Mouse (Mus musculus) MEL (cell line): ENCODE results near the gene Clec1a.

ENCODE experiments used
- CHD2 ChIP-seq: IDR thresholded peaks from 2 replicates; pipeline ENCODE4 v1.6.1; 2011; ENCODE audit warnings: low read length, improper control_type of control experiment
- CTCF ChIP-seq, 3 experiments: IDR thresholded peaks in 2 of 3; conservative IDR thresholded peaks in 1 of 3; 2 replicates each; pipeline ENCODE4 v1.5.1; 2011 to 2012; ENCODE audit warnings: low read length in 3 of 3, low read depth in 2 of 3, mild to moderate bottlenecking in 2 of 3, improper control_type of control experiment in 1 of 3, inconsistent platforms in 1 of 3, mixed read lengths in 1 of 3, moderate library complexity in 1 of 3; ENCODE audit not compliant: control insufficient read depth in 1 of 3, insufficient read depth in 1 of 3, poor library complexity in 1 of 3, severe bottlenecking in 1 of 3
- EP300 ChIP-seq, 2 experiments: IDR thresholded peaks; 2 replicates each; pipeline ENCODE4 v1.6.1; 2011; ENCODE audit warnings: improper control_type of control experiment in 2 of 2, low read length in 2 of 2, low read depth in 1 of 2, mild to moderate bottlenecking in 1 of 2
- GATA1 ChIP-seq: IDR thresholded peaks from 2 replicates; pipeline ENCODE4 v1.6.1; 2011; ENCODE audit warnings: low read depth, low read length, improper control_type of control experiment
- JUND ChIP-seq: IDR thresholded peaks from 2 replicates; pipeline ENCODE4 v1.6.1; 2011; ENCODE audit warnings: low read depth, mild to moderate bottlenecking, improper control_type of control experiment, low read length
- NELFE ChIP-seq: IDR thresholded peaks from 2 replicates; pipeline ENCODE4 v1.6.1; 2011; ENCODE audit warnings: low read depth, low read length, improper control_type of control experiment
- POLR2A ChIP-seq, 2 experiments: IDR thresholded peaks; 2 replicates each; pipeline ENCODE4 v1.6.1; 2011 to 2012; ENCODE audit warnings: low read length in 2 of 2, mild to moderate bottlenecking in 2 of 2, control low read depth in 1 of 2, improper control_type of control experiment in 1 of 2, low read depth in 1 of 2, moderate library complexity in 1 of 2; ENCODE audit not compliant: control insufficient read depth in 1 of 2, insufficient read depth in 1 of 2, poor library complexity in 1 of 2
- RCOR1 ChIP-seq: IDR thresholded peaks from 2 replicates; pipeline ENCODE4 v1.6.1; 2012; ENCODE audit warnings: low read depth, mild to moderate bottlenecking, inconsistent platforms, low read length, improper control_type of control experiment
- TBP ChIP-seq: IDR thresholded peaks from 2 replicates; pipeline ENCODE4 v1.8.0; 2011; ENCODE audit warnings: low read depth, low read length, improper control_type of control experiment
- TCF12 ChIP-seq: IDR thresholded peaks from 2 replicates; pipeline ENCODE4 v1.6.1; 2014; ENCODE audit warnings: low read depth, mild to moderate bottlenecking, inconsistent platforms, low read length, improper control_type of control experiment, moderate library complexity
- UBTF ChIP-seq: IDR thresholded peaks from 2 replicates; pipeline ENCODE4 v1.6.1; 2012; ENCODE audit warnings: low read depth, mild to moderate bottlenecking, inconsistent platforms, low read length, improper control_type of control experiment, moderate library complexity, borderline replicate concordance; ENCODE audit not compliant: insufficient read depth
- USF2 ChIP-seq, 2 experiments: IDR thresholded peaks; 2 replicates each; pipeline ENCODE4 v1.6.1; 2011 to 2012; ENCODE audit warnings: improper control_type of control experiment in 2 of 2, low read length in 2 of 2, borderline replicate concordance in 1 of 2, inconsistent platforms in 1 of 2, low read depth in 1 of 2, mild to moderate bottlenecking in 1 of 2; ENCODE audit not compliant: insufficient read depth in 1 of 2

- TF ChIP-seq UBTF (no peak), EP300 (IDR thresholded peaks at IDR 0.05; ENCODE audit: low read depth in 1 of 2, low read length in 2 of 2) (no peak), CHD2 (no peak), POLR2A (IDR thresholded peaks at IDR 0.05; ENCODE audit: control insufficient read depth in 1 of 2, insufficient read depth in 1 of 2, low read depth in 1 of 2, low read length in 2 of 2, poor library complexity in 1 of 2) (no peak), GATA1 (no peak), TBP (no peak), TCF12 (no peak), RCOR1 (no peak), CTCF (IDR thresholded peaks at IDR 0.05 in 2 of 3, conservative IDR thresholded peaks at IDR 0.05 in 1 of 3; ENCODE audit: control insufficient read depth in 1 of 3, insufficient read depth in 1 of 3, low read depth in 2 of 3, low read length in 3 of 3, poor library complexity in 1 of 3, severe bottlenecking in 1 of 3) (no peak), USF2 (IDR thresholded peaks at IDR 0.05; ENCODE audit: borderline replicate concordance in 1 of 2, insufficient read depth in 1 of 2, low read depth in 1 of 2, low read length in 2 of 2) (no peak), NELFE (no peak), JUND (no peak)
Observed at GRCm38 (mm10) chr6:129396997-129397396, 54.8 kb downstream of the Clec1a start, which contains the start of gene Clec1b.
